Mouse (Mus musculus): ENCODE results near the gene Rundc3b.

The Rundc3b gene

DNA sequence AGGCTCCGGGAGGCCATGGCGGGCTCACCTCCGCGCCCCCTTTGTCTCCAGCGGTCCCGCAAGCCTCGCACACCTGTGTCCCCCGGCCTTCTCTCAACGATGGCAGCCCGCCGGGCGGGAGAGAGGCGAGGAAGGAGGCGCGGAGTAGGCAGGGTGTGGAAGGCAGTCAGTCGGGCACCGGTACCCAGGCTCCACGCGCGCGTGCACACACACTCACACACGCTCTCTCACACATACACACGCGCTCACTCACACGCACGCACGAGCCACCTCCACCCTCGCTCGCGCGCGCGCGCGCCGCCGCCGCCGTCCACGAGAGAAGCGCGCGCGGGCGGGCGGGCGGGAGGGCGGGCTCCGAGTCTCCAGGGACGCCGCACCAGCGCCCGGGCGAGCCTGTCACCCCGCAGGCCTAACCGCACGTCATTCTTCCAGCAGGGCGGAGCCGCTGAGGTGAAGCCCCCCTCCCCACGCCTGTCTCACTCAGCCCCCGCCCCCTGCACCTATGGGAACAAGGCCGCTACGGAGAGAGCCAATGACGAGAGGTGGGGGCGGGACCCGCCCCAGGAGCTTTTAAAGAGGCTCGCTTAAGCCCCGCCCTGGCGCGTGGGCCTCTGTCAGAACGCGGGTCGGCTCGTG lies at the start of gene Rundc3b:
Gene Rundc3b, minus strand, starts transcription at position 357 of the 636 bp plus-strand sequence.
- peak; percentile 89 to 92 for DNase-seq

DNA sequence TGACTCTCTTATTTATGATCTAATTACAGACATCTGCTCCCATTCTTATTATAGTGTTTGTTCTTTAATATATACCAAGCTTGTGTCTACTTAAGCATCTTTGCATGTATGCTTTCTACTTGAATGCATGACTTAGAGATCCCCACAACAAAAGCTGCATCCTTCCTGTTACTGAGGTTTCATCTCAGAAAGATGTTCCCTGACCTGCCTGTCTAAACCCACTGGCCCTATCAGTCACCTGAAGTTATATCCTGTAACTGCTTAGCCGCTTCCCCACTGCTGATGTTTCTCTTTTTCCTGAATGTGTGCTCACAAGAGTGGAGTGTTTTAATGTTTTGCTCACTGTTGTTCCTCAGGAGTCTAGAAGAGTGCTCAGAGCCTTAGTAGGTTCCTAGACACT lies 46.9 kb upstream of the Rundc3b start:
- no peak for DNase-seq

DNA sequence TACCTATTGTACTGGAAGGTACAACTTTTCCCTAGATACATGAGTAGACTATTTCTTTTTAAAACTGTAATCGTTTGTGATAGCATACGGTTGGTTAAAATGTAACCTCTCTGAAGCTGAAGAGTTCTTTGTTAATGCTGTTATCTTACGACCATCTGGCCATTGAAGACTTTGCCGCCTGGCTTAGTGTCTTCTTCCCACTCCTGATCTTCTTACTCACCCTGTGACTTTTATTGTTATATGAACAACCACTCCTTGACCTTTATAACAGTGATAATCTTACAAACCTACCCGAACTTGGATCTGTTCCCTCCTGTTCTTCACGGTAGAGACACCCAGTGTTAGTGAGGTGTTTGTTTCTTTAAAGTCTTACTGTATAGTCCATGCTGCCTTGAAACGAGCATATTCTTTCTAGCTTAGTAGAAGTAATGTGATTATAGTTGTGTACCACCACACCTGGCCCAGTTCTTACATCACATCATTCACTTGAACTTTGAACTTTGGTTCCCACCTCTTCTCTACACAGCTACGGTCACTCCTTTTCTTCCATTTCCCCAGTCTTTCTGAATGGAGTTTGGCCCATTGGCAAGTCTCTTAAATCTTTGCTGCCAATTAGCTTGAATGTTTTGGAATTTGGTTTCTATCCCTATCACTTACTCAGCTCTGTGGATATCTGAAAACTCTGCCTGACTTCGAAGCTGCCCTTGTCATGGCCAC lies 45.2 kb upstream of the Rundc3b start:
- DNase-seq, result no peak

DNA sequence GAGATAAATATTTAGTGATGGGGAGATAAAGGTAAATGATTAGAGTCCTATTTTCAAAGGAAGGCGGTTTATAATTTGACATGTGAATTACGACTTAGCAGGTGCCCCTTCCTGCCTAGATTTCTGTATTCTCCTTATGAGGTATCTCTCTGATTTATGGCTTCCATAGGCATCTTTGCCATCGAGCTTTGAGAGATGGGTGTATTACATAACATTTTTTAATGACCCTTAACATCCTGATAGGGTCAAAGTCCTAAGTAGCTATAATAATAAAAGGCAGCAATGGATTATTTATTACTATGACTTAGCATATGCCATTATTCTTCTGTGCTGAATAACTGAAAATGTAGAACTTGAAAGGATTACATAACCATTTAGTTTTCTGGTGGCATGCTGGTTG lies 41.9 kb upstream of the Rundc3b start:
- DNase-seq, result no peak

DNA sequence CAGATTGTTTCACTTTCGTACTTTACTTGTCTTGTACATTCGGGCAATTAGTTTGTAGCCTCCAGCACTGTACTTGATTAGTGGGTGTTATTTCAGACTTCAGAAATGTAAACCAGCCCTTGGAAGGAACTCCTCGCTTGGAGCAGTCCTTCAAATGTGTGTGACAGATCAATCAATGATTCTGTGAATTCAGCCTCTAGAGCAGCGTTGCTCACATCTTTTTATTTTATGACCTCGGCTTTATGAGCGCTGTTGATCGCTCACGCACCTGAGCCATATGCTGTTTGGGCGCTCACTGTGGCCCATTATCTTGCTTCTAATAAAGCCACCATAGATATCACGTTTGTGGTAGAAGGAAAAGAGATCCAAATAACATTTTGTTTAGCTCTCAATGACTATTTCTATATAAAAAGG lies 38.0 kb upstream of the Rundc3b start:
- no peak for DNase-seq

DNA sequence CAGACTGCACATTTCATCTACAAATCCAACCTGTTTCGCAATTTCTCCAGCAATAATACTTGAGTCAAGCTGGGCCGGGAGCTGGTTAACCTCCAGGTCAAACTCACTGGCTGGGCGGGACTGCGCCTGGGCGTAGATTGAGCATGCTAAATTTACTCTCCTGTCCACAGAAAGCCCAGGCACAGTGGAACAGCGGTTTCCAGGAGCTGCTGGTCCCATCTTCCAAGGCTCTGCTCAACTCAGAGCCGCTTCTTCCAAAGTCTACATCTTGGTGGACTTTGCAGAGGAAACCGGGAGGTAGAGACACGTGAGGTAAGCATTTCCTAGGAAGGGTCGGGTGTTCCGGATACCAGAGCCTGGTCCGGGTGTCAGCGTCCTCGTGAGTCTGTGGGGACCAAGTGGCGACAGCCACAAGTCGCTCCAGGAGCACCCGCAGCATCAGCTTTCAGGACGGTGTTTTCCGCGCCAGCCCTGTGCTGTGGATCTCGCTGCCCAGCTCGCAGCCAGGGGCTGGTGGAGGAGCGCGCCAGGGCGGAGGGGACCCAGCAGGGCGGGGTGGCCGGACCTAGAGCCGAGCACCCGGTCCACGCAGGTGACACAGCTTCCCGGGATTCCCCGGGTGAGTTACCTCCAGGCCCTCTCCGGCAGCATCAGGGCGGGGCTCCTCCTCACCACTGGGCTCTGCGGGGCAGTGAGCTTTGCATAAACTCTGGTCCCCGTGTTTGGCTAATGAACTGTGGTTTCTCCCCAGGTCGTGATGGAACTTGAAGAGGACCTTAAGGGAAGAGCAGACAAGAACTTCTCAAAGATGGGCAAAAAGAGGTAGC lies 37.4 kb upstream of the Rundc3b start, which contains the start of gene Abcb1a:
Gene Abcb1a, plus strand, starts transcription at position 167 of the 827 bp plus-strand sequence.
- DNase-seq, result peak; percentile 5 to 32

DNA sequence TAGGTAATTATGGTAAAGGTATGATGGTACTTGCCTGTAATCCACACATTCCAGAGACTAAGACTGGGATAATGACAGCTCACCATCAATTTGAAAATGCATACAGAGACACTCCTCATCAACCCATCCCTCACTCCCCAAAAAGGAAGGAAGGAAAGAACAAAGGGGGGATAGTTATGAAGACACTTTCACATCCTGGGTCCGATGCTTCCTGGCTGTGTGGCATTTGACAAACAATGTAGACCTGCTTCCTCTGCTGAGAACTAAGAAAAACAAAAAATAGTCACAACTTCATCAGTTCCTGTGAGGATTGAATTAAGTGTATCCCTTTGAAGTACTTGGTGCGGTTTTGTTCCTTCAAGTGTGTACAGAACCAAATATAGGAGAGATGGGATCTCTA lies 29.3 kb upstream of the Rundc3b start:
- no peak for DNase-seq

DNA sequence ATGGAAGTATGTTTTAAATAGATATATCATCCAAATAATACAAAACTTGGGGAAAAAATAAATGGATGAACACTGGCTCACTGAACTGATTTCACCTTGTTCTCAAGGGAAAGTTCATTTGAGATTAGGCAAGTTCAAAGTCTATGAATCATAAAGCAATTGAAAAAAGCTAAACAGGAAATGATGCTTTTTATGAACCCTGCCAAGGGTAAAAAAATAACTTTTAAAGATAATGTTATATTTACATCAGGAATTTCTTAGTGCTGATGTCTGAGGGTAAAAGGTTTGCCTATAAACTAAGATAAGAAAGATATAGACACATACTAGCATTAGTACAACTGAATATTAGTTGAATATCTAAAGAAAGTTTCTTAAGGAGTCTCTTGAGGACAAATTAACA lies 26.0 kb upstream of the Rundc3b start:
- DNase-seq, result no peak

DNA sequence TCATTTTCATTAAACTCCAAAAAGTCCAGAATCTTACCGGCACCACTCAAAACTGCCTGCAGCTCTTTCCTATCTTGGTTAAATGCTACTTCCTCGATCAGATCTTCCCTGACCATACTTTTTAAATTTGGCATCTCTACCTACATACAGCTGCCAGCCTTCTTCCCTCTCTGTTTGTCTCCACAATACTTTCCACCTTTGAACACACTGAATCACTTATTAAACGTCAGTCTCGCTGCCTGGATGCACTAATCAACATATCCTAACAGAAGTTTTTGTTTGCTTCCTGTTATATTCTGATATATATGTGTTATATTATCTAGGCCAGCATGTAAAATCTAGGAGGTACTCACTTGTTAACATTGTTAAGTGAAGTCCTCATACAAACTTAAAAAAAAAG lies 25.5 kb upstream of the Rundc3b start:
- DNase-seq, result no peak

DNA sequence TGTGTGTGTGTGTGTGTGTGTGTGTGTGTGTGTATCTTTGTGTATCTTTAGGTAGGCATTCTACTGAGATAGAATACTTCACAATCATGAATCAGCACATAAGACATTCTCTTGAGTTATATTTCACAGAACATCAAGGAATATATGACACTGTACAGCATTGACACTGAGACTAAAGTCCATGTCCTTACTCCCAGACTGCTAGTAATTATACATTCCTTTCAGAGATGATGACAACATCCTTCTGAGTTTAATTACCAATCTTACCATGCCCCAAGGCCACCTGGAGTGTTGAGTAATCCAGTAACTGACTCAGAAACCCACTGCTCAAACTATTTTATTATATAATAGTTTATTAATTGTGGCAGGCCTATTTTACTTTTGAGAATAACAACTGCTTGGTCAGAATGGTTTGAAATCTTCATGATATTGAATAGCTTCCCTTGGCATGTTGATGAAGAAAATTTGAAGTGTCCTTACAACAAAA lies 11.8 kb upstream of the Rundc3b start:
- DNase-seq, result no peak

DNA sequence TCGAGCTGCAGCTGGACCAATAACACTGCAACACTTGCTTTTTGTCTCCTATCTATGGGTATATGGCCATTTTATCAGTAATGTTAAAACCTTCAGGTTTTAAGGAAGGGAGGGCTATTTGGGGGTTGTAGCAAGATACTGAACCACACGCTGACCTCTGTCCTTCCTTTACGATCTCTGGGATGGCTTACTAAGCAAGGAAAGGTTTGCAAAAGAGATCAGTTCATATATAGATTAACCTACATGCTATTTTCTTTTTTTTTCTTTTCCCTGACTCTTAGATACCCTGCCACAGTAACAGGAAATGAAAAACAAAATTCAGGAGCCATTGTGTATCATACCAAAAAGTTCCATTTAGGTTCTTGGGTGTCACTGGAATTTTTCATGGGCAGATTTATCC lies 10.1 kb upstream of the Rundc3b start:
- DNase-seq, result no peak

DNA sequence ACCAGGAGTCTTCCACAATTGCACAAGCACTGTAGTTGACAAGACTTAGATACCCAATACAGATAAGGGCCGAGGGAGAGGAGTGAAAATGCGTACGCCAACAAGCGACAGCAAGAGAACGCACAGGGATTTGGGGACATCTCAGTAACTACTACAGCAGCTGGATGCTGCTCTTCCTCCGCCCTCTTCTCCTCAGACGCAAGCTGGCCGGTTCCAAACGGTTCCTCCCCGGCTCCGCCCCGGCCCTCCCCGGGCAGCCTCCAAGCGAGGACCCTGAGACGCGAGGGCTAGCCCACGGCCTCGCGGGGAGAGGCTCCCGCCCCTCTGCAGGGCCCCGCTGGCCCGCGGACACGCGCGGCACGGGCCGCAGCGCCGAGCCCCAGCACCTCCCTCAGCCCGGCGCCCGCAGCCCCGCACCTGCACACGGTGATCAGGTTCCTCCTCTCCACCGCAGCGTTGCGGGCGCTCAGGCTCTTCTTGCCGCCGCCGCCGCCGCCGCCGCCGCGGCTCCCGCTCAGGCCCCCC lies 619 bp downstream of the Rundc3b start:
- peak; percentile 46 to 52 for DNase-seq

DNA sequence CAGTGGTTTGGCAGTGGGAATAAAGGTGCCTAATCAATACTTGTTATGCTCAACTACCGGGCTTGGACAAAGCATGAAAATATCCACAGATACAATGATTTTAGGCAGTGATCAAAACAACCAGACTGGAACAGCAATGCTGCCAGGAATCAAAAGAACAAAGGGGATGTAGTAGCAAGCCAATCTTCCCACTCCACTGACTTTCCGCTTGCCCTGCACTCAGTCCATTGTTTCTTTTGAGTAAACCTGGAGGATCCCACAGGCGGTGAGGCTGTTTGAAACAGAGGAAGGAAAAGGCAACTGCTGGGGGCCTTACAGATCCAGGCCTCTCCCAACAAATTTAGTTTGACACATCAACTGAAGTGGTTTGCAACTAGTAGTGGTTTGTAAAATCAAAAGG lies 51.6 kb downstream of the Rundc3b start:
- DNase-seq, result peak; percentile 5 to 24

DNA sequence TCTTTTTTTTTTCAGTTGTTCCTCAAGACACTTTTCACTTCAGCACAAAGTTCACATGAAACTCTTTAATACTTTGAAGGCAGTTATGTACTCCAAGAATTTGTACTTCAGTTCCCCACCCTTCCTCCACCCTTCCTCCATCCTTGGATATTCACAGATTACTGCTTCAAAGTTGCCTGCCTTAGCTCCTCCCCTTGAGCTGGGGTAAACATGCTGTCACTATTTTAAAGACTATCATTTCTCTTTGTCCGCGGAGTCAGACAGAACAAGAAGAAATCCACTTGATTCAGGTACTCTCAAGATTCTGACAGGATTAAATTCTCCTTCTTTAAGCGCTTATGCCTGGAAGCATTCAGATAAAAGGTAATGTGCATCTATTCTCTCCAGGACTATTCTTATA lies 55.9 kb downstream of the Rundc3b start:
- DNase-seq, result no peak

DNA sequence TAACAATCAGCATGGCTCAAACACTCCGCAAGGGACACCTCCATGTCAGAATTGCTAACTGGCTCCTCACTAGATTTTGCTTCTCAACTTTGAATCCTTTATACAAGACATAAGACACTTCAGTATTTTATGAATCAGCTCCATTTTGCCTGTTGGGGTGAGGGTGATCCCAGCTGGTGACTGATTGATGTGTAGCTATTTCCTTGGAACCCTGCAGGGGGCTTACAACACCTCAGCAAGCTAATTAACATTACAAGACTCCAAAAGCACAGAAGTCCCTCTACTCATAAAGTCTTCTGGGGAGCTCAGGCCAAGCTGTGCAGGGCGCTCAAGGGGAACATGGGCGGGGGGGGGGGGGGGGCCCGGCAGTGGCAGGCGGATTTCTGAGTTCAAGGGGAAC lies 78.2 kb downstream of the Rundc3b start:
- DNase-seq, result no peak

DNA sequence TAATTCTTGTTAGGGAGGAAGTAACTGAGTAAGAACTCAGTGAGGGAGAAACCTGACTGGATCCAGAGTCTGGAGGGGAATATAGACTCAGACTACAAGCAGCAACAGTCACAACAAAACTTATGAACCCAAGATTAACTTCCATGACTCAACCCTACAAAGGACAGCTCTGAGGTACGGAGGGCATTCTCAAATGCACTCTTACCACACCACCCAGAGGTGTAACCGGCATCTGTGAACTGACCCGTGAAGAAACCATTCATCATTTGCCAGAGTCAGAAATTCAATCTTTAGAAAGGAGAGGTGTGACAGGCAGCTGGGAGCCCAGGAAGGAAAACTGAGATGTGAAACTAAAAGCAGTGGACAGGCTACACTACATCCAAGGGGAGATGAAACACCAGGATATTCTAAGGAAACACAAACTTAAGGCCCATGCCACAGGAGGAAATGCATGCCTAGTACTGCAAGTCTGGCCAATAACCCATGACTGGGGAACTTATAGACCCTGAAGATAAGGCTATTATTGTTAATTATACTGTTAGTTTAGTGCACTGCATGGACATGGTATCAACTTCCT lies 80.0 kb downstream of the Rundc3b start:
- DNase-seq, result no peak

DNA sequence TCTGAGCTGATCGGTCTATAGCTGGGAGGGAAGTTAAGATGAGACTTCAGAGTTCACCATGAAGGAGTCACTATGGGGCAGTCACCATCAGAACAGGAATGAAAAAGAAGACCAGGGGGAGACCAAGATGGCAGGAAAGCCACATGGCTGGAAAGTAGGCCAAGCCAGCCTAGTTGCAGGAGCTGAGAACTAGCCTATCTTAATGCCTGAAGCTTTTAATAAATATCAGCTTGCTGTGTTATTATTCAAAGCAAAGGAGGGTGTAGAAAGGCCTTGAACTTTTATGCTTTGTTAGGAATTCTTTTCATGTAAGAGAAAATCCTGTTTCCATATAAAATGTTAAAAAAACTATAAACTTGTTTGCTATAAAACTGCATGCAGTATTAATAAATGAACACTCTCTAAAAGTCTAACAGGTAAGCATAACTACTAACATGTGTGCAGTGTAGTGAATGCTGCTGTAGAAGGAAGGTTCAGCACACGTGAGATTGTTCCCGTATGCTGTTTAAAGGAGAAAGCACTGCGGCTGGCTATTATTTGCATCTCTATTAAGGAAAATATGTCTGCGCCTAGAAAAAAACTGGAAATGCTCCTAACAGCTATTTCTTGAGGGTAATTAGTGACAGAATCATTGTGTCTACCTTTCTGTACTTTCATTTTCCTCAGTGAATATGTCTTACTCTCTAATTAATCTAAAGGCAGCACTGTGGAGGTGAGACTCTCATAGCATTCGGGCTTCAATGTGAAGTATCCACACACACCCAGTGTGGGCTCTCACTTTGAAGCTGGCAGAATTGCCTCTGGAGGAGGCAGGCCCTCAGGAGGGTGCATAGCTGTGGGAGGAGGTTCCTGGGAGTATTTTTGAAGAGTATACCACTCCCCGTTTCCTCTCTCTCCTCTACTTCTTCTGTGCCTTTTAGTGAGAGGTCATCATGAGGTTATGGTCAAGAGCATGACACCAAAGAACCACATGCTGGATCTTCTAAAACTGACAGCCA lies 81.3 kb downstream of the Rundc3b start:
- DNase-seq, result no peak

DNA sequence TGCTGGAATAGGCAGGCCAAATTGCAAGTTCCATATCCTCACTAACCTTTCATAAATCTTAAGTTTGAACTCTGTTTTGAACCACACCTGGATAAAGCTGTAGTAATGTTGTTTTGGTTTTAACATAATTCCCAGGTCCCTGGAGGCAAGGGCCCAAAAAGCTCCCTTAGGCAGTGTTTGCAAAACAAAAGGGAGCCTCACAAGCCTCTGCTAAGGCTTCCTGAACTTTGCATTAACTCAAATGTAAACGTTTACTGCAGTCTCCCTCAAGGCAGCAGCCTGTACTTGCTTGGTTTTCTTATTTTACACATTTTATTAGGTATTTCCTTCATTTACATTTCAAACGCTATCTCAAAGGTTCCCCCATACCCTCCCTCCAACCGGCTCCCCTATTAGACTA lies 103.7 kb downstream of the Rundc3b start:
- DNase-seq, result no peak

DNA sequence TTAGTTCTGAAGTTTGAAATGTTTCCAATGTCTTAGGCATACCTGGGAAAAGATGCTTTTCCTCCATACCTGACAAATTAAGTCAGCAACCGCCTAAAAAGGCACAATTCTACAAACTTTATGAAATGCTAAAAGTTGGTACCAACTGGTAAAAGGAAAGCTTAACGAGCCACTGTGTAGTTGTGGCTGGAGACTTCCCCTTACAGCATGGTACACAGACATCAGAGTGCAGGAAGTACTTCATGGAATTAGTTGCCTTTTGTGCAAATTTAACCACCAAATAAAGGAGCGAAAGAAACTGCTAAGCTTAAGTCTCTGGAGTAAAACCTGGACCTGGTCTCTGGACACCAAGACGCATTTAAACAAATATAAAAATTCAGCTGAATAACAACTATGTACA lies 131.0 kb downstream of the Rundc3b start:
- no peak for DNase-seq

DNA sequence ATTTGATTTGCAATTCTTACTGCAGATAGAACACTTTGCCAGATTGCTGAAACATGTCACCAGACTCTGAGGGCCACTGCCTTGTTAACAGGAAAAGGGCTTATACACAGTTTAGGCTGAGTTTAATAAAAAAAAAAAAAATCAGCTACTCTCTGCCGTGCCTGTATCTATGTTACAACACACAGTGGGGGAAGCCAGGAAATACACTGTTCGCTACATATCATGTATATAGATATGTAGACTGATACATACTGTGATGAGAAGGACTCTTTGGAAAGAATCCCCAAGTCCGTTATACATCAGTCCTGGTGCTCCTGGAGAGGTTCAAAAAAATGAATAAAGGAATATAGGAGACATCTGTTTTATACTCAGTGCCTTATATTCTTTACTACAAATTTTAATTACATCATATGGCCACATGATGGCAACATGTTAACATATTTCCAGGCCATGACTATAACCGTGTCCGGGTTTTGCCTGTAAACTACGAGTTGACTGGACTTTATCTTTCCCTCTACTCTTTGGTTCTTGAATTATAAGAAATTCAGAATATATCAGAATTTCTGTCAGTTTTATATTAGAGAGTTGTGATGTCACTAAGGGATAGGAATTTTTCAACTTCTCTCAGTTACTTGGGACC lies 133.2 kb downstream of the Rundc3b start:
- DNase-seq, result no peak

DNA sequence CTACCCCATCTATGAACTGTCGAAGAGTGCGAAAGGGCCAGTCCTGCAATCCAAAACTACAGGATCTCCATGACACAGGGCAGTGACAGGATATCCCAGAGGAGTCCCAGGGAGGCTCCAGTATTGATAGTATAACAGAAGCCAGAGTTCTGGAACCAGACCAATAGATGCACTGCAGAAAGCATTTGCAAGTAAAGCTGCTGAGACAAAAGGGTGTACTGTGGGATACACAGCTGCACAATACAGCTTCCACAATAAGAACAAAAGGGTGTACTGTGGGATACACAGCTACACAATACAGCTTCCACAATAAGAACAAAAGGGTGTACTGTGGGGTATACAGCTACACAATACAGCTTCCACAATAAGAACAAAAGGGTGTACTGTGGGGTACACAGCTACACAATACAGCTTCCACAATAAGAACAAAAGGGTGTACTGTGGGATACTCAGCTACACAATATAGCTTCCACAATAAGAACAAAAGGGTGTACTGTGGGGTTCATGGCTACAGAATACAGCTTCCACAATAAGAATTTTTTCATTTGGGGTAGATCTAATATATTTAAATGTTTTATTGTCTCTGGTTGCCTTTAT lies 134.0 kb downstream of the Rundc3b start:
- DNase-seq, result no peak

Data from lung, postnatal 4 days (tissue).